Mouse (Mus musculus): Measurements from ENCODE around the gene Hmgcll1. TPM values are rescaled to one million over a fixed set of nuclear protein-coding genes. Genes with fewer than 3 reads are reported as not detected.

Hmgcll1 gene
- total and polyA plus RNA-seq, 3 experiments = 0.12 to 0.18 TPM; not detected in 1

DNA sequence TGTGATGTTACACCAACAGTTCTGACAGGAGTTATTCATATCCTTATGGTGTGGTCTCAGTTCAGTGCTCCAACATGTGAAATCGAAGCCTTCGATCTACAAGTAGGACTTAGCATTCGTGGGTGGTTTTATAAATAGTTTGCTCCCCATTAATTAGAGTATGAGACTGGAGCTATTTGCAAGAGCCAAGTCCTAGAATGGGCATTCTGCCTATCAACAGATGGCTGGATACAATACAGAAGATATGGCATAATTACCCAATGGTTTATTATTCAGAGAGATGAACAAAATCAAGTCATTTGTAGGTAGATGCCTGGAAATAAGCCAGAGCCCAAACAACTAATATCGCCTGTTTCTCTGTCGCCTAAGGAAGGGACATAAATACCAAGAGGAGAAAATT is 1.3 kb downstream of the Hmgcll1 start:
- Histone ChIP-seq H3K27me3 (ENCODE audit: control insufficient read depth, insufficient read depth, low read length) (no peaks in the 10 kb centered on the region; the same call in 1 of the 2 replicates), H3K27ac (no peak overlapping the region), H3K4me1 (ENCODE audit: control insufficient read depth, insufficient read depth, low read length) (peaks cover 2% of the 10 kb centered on the region; the same call in 1 of the 2 replicates), H3K36me3 (ENCODE audit: control insufficient read depth, insufficient read depth, low read length) (no peaks in the 10 kb centered on the region), H3K79me2 (replicated peaks; ENCODE audit: control insufficient read depth, insufficient read depth, low read length) (no peaks in the 10 kb centered on the region), H3K4me3 (no peak overlapping the region), H3K9ac (ENCODE audit: low read depth, low read length) (no peak overlapping the region)
- no peak for DNase-seq
- no peak for TF ChIP-seq CTCF (IDR thresholded peaks at IDR 0.05)
- no peak for TF ChIP-seq EP300 (IDR thresholded peaks at IDR 0.05; ENCODE audit: insufficient read depth, low read depth, low read length)
- no peak for TF ChIP-seq POLR2A (IDR thresholded peaks at IDR 0.05; ENCODE audit: insufficient read depth, low read depth, low read length)
- intact Hi-C loops (cut with DNase I) = no loop called here
- 96% methylated on average over 5 of the region's 5 CpGs for WGBS

GRCm38 (mm10) chr9:76016506-76016905 is 1.9 kb downstream of the Hmgcll1 start:
- H3K4me3 ChIP-seq = no peak overlapping the region
- intact Hi-C loops (cut with DNase I) = no loop called here
- 72% methylated on average over 10 of the region's 10 CpGs for WGBS

DNA sequence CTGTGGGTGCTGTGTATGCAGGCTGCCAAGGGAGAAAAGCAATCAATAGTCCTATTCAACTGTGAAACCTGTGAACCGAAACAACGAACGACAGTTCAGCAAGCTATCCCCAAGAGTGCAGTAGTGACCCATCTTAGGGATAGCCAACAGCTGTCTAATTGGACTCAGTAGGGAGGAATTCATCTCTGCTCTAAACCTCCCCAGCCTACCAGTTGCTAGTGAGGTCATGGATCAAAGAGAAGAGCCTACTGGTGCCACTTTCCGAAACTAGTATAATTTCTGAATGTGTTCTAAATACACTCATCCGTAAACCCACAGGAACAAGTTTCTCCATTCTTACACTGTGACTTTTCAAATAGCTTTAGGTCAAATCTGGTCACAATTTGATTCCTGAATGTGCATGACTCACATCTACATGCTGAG is 8.9 kb downstream of the Hmgcll1 start:
- H3K27me3 ChIP-seq (ENCODE audit: control insufficient read depth, insufficient read depth, low read length) = no peaks in the 10 kb centered on the region
- no peaks in the 10 kb centered on the region for H3K79me2 ChIP-seq (replicated peaks; ENCODE audit: control insufficient read depth, insufficient read depth, low read length)
- peaks cover 5% of the 10 kb centered on the region for H3K4me1 ChIP-seq (ENCODE audit: control insufficient read depth, insufficient read depth, low read length)
- no peak overlapping the region for H3K4me3 ChIP-seq
- intact Hi-C loops (cut with DNase I) = loop anchor here (5.0 kb wide), 1 partner anchor 99 kb away; no protein-coding TSS in a partner anchor
- TF ChIP-seq EP300 (IDR thresholded peaks at IDR 0.05; ENCODE audit: insufficient read depth, low read depth, low read length) (no peak), CTCF (IDR thresholded peaks at IDR 0.05) (peak; percentile 25; the same call in 1 of the 2 replicates), POLR2A (IDR thresholded peaks at IDR 0.05; ENCODE audit: insufficient read depth, low read depth, low read length) (no peak)
- H3K36me3 ChIP-seq (ENCODE audit: control insufficient read depth, insufficient read depth, low read length) = no peaks in the 10 kb centered on the region; the same call in none of the 2 replicates
- DNase-seq = no peak
- 46% methylated on average over 5 of the region's 5 CpGs for WGBS
- no peak overlapping the region for H3K9ac ChIP-seq (ENCODE audit: low read depth, low read length)
- H3K27ac ChIP-seq = peak overlapping the region; percentile 65

More at GRCm38 (mm10) chr9:76016506-76016905, 1.9 kb downstream of the Hmgcll1 start:
- Histone ChIP-seq H3K27ac (no peak overlapping the region), H3K79me2 (replicated peaks; ENCODE audit: control insufficient read depth, insufficient read depth, low read length) (no peaks in the 10 kb centered on the region), H3K9ac (ENCODE audit: low read depth, low read length) (no peak overlapping the region), H3K36me3 (ENCODE audit: control insufficient read depth, insufficient read depth, low read length) (no peaks in the 10 kb centered on the region), H3K27me3 (ENCODE audit: control insufficient read depth, insufficient read depth, low read length) (no peaks in the 10 kb centered on the region; the same call in 1 of the 2 replicates), H3K4me1 (ENCODE audit: control insufficient read depth, insufficient read depth, low read length) (peaks cover 2% of the 10 kb centered on the region; the same call in 1 of the 2 replicates)
- DNase-seq = no peak
- TF ChIP-seq CTCF (IDR thresholded peaks at IDR 0.05) = no peak
- TF ChIP-seq POLR2A (IDR thresholded peaks at IDR 0.05; ENCODE audit: insufficient read depth, low read depth, low read length) = no peak
- no peak for TF ChIP-seq EP300 (IDR thresholded peaks at IDR 0.05; ENCODE audit: insufficient read depth, low read depth, low read length)

DNA sequence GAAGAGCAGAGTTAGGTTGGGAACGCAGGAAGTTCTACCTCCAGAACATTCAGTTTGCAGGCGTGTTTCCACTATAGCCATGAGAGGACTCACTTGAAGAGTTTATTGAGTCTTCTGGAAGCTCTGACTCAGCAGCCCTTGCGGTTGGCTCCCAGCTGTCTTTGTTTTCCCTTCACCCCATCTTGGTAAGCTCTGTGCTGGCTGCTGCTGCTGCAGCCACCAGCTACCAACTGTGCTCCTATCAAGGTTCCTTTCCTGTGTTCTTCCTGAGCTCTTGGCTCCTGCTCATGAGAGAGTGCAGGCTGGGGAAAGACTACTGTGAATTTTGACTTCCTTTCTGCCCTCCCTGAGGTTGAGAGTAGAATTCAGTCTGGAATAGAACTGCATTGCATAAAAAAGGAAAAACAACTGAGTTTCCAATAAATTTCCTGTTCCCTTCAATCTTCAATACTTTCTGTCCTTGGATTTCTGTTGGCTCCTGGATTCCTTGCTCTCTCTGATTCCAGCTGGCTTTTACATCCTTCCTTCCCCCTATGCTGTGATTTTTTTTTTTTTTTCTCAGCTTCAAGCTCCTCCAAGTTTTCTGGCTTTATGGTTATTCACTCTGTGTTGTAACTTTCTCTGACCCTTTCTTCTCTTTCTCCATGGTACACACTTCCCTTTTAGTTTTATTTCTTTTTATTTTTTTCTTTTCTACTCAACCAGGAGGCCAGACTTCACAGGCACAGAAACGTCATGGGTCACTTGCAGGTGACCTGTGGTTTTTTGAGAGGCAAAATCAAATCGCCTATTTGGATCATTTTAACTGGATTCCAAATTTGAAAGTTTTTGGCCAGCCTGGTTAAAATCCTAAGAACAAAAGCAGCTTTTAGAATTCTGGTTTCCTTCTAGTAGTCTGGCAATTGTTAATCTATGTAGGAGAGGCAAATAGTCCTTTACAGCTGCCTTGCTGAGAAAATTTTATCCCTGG is 9.9 kb downstream of the Hmgcll1 start:
- no peak for TF ChIP-seq EP300 (IDR thresholded peaks at IDR 0.05; ENCODE audit: insufficient read depth, low read depth, low read length)
- TF ChIP-seq CTCF (IDR thresholded peaks at IDR 0.05) = no peak
- TF ChIP-seq POLR2A (IDR thresholded peaks at IDR 0.05; ENCODE audit: insufficient read depth, low read depth, low read length) = no peak
- 29% methylated on average over 5 of the region's 5 CpGs for WGBS
- H3K27ac ChIP-seq = peak overlapping the region; percentile 65
- peak; percentile 51 to 54 for DNase-seq
- H3K9ac ChIP-seq (ENCODE audit: low read depth, low read length) = no peak overlapping the region
- no peaks in the 10 kb centered on the region for H3K27me3 ChIP-seq (ENCODE audit: control insufficient read depth, insufficient read depth, low read length)
- H3K4me3 ChIP-seq = no peak overlapping the region
- intact Hi-C loops (cut with DNase I) = loop anchor here (5.0 kb wide), 1 partner anchor 98 kb away; no protein-coding TSS in a partner anchor
- H3K79me2 ChIP-seq (replicated peaks; ENCODE audit: control insufficient read depth, insufficient read depth, low read length) = no peaks in the 10 kb centered on the region
- H3K36me3 ChIP-seq (ENCODE audit: control insufficient read depth, insufficient read depth, low read length) = no peaks in the 10 kb centered on the region; the same call in none of the 2 replicates
- H3K4me1 ChIP-seq (ENCODE audit: control insufficient read depth, insufficient read depth, low read length) = peaks cover 5% of the 10 kb centered on the region

DNA sequence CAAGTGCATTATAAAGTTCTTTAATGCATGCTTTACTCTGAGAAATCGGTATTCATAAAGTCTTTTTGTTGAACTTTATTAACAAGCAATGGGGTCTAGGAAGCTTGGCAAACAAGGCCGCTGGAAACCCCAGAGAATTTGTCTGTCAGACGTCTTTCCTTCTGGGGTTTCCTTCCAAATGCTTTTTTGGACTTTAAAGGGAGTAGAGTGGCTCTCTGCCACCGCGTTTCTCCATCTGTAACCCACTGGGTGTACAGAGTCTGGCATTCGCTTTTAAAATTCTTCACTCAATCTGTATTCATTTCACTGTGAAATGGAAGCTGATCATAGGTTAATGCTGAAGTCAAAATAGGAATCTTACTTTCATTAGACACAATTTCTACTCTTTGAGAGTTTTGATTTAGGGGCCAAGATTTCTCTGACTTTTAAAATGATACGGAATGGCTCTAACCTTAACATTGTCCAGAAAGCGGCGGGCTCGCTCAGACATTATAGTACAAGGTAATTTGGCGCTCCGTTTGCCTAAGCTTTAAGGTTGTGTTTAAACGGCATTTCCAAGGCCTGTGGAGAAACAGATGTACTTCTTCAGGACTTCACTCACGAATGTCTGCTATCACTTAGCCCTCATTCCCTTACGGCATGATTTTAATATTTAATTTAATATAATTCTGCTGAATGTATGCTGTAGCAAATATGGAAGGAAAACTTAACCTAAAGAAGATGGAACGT is 15.0 kb downstream of the Hmgcll1 start:
- Histone ChIP-seq H3K9ac (ENCODE audit: low read depth, low read length) (no peak overlapping the region), H3K4me3 (no peak overlapping the region), H3K27me3 (ENCODE audit: control insufficient read depth, insufficient read depth, low read length) (no peaks in the 10 kb centered on the region), H3K36me3 (ENCODE audit: control insufficient read depth, insufficient read depth, low read length) (no peaks in the 10 kb centered on the region; the same call in 1 of the 2 replicates), H3K79me2 (replicated peaks; ENCODE audit: control insufficient read depth, insufficient read depth, low read length) (no peaks in the 10 kb centered on the region), H3K4me1 (ENCODE audit: control insufficient read depth, insufficient read depth, low read length) (no peaks in the 10 kb centered on the region), H3K27ac (no peak overlapping the region)
- WGBS = 79% methylated on average over 16 of the region's 16 CpGs
- no peak for TF ChIP-seq POLR2A (IDR thresholded peaks at IDR 0.05; ENCODE audit: insufficient read depth, low read depth, low read length)
- no peak for TF ChIP-seq CTCF (IDR thresholded peaks at IDR 0.05)
- TF ChIP-seq EP300 (IDR thresholded peaks at IDR 0.05; ENCODE audit: insufficient read depth, low read depth, low read length) = no peak
- intact Hi-C loops (cut with DNase I) = no loop called here
- DNase-seq = no peak
